Mouse (Mus musculus) mature B cell (primary cell): ENCODE measurements around the gene F10.

Experiments
- in situ Hi-C: fragments of 300-500 bp; cut with MboI; formaldehyde crosslinking; loops from 2 replicates; pipeline ENCODE4 v1.14.3; 2019

F10 gene

GRCm38 (mm10) chr8:13037015-13037414, at the start of gene F10:
F10 (plus strand) TSS chr8:13037308.
- in situ Hi-C loops: no loop called here

DNA sequence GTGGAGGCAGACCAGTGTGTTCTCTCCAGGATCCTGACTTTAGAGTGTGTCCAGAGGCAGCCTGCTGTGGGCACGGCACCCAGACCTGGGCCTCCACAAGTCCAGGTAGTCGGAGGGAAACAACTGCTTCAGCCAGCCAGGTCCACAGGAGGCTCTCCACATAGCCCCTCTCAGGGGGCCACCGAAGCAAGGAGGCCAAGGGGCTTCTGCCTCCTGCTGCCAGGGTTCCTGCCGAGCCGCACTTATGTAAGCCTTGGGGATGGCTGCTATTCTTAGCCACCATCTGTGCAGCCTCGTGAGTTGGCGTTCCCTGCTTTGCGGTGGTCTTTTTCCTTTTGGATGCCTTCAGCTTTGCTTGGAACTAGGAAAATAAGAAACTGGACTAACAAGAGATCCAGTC, 49.5 kb upstream of the F10 start:
- in situ Hi-C loops: no loop called here

GRCm38 (mm10) chr8:12988722-12989430, 48.2 kb upstream of the F10 start:
- in situ Hi-C loops: no loop called here

- in situ Hi-C loops: no loop called here
Measured at GRCm38 (mm10) chr8:12991411-12991810, 45.7 kb upstream of the F10 start.

- in situ Hi-C loops: no loop called here
Measured at GRCm38 (mm10) chr8:12994468-12994867, 42.6 kb upstream of the F10 start.

DNA sequence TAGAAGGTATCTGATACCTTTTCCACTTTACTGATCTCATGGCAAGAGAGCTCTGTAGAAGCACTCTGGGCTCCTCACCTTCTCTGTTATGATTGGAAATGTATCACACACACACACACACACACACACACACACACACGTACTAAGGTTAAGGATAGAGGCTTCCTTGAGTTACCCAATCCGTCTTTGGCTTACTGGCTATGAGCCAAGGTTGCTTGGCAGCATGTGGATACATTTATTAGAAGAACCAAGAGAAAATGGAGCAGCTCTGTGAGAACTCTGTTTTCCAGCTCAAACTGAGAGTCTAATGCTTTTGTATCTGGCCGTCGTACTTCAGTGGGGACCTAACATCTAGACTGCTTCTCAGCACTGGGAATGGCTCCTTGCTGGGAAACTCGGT, 41.6 kb upstream of the F10 start:
- in situ Hi-C loops: no loop called here

GRCm38 (mm10) chr8:12996831-12997275, 40.3 kb upstream of the F10 start:
- in situ Hi-C loops: no loop called here

- in situ Hi-C loops: no loop called here
Measured at GRCm38 (mm10) chr8:12998331-12998730, 38.8 kb upstream of the F10 start.

GRCm38 (mm10) chr8:12999793-13000192, 37.3 kb upstream of the F10 start:
- in situ Hi-C loops: no loop called here

- in situ Hi-C loops: no loop called here
Measured at GRCm38 (mm10) chr8:13007458-13007857, 29.6 kb upstream of the F10 start.

- in situ Hi-C loops: no loop called here
Measured at GRCm38 (mm10) chr8:13010313-13010712, 26.8 kb upstream of the F10 start.

DNA sequence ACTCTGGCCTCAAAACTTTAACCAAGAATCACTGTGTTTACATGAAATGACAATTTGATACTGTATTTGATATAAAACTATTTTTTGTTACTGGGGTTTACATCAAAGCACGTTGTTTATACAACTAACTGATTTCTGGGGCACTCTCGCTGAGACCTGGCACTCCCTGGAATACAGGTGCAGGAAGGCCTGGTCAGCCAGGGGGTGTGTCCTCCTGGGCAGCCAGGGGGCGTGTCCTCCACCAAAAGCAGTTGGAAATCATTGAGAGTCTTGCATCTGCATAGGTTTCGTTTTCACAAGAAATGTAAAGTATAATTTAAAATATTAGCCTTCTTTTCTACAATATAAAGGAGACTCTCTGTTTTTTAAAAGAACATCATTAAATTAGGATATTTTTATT, 17.5 kb upstream of the F10 start:
- in situ Hi-C loops: no loop called here

DNA sequence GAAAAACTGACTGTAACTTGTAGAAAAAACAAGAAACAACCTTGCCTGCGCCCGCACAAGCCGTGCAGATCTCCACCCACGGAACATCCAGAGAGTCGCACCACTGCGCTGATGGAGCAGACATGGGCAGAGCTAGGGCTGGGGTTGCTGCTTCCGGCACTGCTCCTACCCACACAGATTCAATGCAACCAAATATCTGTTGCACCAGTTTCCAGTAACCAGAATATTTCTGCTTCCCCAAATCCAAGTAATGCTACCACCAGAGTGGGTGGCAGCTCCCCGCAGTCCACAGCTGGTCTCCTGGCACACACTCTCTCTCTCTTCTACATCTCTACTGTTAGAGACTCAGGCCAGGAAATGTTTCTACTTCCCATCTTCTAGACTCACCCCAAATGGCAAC, 15.3 kb upstream of the F10 start:
- in situ Hi-C loops: no loop called here

GRCm38 (mm10) chr8:13025487-13026224, 11.5 kb upstream of the F10 start, which contains the start of gene F7:
F7 (plus strand) TSS chr8:13026034.
- in situ Hi-C loops: no loop called here

DNA sequence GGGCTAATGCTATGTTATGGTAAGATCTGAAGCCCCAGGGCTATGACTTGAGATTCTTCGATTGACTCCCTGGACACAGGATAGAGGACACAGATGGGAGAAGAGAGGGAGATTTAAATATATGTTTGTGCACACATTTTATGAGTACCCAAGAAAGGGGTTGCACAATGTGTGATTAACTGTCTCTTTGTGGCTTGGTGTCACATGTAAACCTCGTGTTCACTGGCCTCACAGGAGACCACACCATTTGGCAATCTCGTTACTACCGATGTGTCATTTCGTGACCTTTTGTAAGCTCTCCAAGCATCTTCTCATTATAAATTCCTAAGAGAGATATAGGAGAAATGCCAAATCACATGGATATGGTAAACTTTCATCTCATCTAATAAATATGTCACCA, 9.5 kb upstream of the F10 start:
- in situ Hi-C loops: no loop called here

DNA sequence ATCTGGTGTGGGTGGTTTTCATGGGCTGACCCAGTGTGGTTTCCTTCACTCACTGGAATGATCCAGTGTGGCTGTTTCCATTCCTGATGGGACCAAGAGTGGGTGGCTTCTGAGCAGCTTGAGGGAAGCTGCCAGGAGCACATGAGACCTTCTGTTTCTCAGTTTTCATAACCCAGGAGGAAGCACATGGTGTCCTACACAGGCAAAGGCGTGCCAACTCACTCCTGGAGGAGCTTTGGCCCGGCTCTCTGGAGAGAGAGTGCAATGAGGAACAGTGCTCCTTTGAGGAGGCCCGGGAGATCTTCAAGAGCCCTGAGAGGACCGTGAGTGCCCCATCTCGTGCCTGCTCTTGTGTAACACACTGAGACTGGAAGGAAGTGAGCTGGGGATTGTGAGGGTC, 8.6 kb upstream of the F10 start:
- in situ Hi-C loops: no loop called here

DNA sequence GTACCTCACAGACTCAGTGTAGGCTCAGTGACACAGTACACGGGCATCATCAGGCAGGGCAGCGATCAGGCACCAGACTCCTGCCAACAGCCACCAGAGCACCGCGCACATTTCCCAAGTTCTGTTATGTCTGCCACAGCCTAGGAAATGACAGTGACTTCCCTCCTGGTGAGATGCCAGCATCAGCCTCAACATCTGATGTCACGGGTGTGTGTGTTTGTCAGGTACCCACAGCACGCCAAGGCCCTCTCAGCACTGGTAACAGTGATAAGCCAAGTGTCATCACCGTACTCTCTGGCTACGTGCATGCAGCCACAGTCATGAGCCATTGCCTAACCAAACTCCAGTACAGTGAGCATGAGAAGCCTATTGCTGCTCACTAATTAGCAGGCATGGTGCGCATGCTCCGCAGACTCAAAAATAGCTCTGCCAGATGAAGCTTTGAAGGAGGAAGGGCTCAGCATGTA, 729 bp upstream of the F10 start:
- in situ Hi-C loops: no loop called here

DNA sequence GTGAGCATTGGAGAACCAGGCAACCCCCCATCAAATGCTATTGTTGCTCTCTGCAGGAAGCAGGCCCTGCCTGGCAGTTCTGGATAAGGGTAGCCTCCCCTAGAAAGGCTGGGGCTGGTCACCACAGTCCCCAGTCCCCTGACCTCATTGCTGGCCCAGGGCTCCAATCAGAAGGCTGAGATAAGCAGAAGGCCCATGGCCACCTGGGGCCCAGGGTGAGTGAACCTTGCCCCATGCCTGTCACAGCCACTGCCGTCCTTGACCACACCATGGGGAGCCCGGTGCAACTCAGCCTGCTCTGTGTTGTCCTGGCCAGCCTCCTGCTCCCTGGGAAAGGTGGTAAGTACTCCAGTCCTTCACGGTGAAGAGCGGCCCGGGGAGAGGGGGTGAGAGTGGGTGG, 461 bp downstream of the F10 start:
- in situ Hi-C loops: no loop called here

DNA sequence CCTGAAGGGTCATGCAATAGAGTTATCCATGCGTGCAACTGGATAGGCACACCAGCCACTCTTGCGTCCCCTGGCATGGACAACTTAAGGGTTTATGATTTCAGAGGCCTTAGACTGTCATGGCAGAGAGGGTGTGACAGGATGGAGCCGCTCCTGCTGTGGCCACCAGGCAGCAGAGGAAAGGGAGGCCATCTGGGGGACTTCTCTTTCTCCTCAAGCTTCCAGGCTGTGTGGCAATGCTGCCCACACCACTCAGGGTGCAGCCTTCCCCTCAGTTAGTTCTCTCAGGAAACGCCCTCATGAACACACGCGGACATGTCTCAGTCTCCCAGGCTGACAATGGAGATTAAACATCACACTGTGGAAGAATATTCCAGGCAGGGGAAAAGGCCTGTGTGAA, 1.9 kb downstream of the F10 start:
- in situ Hi-C loops: no loop called here

DNA sequence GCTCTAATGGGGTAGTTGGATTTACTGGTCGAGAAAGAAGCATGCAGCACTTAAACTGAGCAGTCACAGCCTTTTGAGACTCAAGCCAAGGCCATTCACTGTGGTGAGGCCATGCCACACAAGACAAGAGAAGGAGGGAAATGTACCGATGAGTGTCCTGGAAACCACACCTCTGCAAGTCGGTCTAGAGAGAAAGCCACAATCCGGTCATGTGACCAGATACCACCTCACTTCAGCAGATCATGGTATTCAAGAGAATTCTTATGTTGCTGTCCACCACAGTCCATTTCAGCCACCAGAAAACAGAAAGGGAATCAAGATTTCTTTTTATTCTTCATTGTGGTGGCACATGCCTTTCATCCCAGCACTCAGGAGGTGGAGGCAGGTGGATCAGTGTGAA, 4.4 kb downstream of the F10 start:
- in situ Hi-C loops: no loop called here

- in situ Hi-C loops: no loop called here
Measured at GRCm38 (mm10) chr8:13047652-13048051, 10.5 kb downstream of the F10 start.

GRCm38 (mm10) chr8:13050550-13050949, 13.4 kb downstream of the F10 start:
- in situ Hi-C loops: no loop called here

GRCm38 (mm10) chr8:13057351-13057750, 20.2 kb downstream of the F10 start:
- in situ Hi-C loops: no loop called here
